Mouse (Mus musculus) hindbrain, embryonic 16.5 days (tissue): ENCODE measurements at regions not wholly inside any gene's neighbourhood (a gene's known extent, or its start where the extent isn't known, plus 50 kb on each side); places are given as distances from the start of the nearest gene placed in this dataset.
A peak's percentile ranks its signal among the peaks of the same experiment; 100 is the strongest.

Source experiments
- ATAC-seq: fragments of 200-750 bp; cut with Nextera tagmentation; 2 replicates; pipeline ENCODE4 v1.8.0; 2017; ENCODE audit warnings: moderate TSS enrichment, moderate library complexity
- H3K27ac ChIP-seq: fragments of 300-500 bp; sonication (generic); 2 replicates; pipeline ENCODE4 v1.5.1; 2014; ENCODE audit warnings: low read depth, mild to moderate bottlenecking, control low read depth, low read length, moderate library complexity
- H3K27me3 ChIP-seq: fragments of 300-500 bp; sonication (generic); replicated peaks from 2 replicates; pipeline ENCODE4 v1.6.1; 2014; ENCODE audit warnings: low read length; ENCODE audit not compliant: control insufficient read depth, insufficient read depth
- H3K36me3 ChIP-seq: fragments of 300-500 bp; sonication (generic); 2 replicates; pipeline ENCODE4 v1.6.1; 2014; ENCODE audit warnings: mild to moderate bottlenecking, low read length, moderate library complexity, mixed read lengths; ENCODE audit not compliant: control insufficient read depth, insufficient read depth
- H3K4me1 ChIP-seq: fragments of 300-500 bp; sonication (generic); 2 replicates; pipeline ENCODE4 v1.6.1; 2014; ENCODE audit warnings: low read depth, low read length; ENCODE audit not compliant: control insufficient read depth, insufficient read depth
- H3K4me2 ChIP-seq: fragments of 300-500 bp; sonication (generic); 2 replicates; pipeline ENCODE4 v1.6.1; 2014; ENCODE audit warnings: mild to moderate bottlenecking, low read length, control low read depth, moderate library complexity
- H3K4me3 ChIP-seq: fragments of 300-500 bp; sonication (generic); 2 replicates; pipeline ENCODE4 v1.5.1; 2014; ENCODE audit warnings: mild to moderate bottlenecking, low read length, control low read depth, moderate library complexity
- H3K9ac ChIP-seq: fragments of 300-500 bp; sonication (generic); 2 replicates; pipeline ENCODE4 v1.6.1; 2014; ENCODE audit warnings: low read depth, mild to moderate bottlenecking, control low read depth, low read length, moderate library complexity
- H3K9me3 ChIP-seq: fragments of 300-500 bp; sonication (generic); 2 replicates; pipeline ENCODE4 v1.6.1; 2014; ENCODE audit warnings: mild to moderate bottlenecking, low read length, moderate library complexity; ENCODE audit not compliant: control insufficient read depth
- WGBS: fragments of 180-500 bp; shearing (Covaris S2); extraction: QIAGEN DNeasy Blood & Tissue Kit; methylation state at CpG from one replicate; pipeline ENCODE4 v1.1.7; 2014; 5-methylcytosine and 5-hydroxymethylcytosine counted together

- Histone ChIP-seq H3K27ac (no peak overlapping the region), H3K9ac (no peak overlapping the region), H3K36me3 (no peaks in the 10 kb centered on the region), H3K4me2 (no peak overlapping the region), H3K27me3 (no peaks in the 10 kb centered on the region), H3K4me3 (no peak overlapping the region), H3K4me1 (peaks cover 3% of the 10 kb centered on the region; the same call in 1 of the 2 replicates), H3K9me3 (no peaks in the 10 kb centered on the region)
- WGBS: 51% methylated on average over 4 of the region's 4 CpGs
- ATAC-seq: no peak
Measured at GRCm38 (mm10) chr16:5713476-5713875, 171.7 kb upstream of the Rbfox1 start.

DNA sequence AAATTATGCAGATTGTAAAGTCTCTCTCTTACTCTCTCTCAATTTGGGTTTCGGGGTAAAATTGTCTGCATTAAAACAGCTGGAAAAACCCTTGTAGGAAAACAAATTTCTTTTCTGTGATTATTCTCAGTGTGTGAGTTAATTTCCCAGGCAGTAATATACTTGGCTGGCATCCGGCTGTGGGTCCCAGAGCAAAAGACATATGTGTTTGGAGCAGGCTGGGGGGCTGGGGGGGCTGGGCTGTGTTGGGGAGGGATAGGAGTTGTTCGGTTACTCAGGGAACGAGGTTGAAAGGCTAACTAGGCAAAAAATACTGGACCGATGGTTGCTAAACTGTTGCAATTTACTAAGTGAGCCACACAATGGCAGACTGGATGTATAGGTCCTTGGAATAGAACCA lies 175.3 kb upstream of the Rbfox1 start:
- H3K4me1 ChIP-seq: peaks cover 3% of the 10 kb centered on the region; the same call in 1 of the 2 replicates
- H3K27me3 ChIP-seq: no peaks in the 10 kb centered on the region
- H3K9me3 ChIP-seq: no peaks in the 10 kb centered on the region
- no peak overlapping the region for H3K4me3 ChIP-seq
- no peak overlapping the region for H3K9ac ChIP-seq
- 46% methylated on average over 5 of the region's 5 CpGs for WGBS
- H3K4me2 ChIP-seq: no peak overlapping the region
- H3K27ac ChIP-seq: no peak overlapping the region
- ATAC-seq: no peak
- no peaks in the 10 kb centered on the region for H3K36me3 ChIP-seq

GRCm38 (mm10) chr16:5700731-5701255 lies 184.4 kb upstream of the Rbfox1 start:
- peak; percentile 54; the same call in 1 of the 2 replicates for ATAC-seq
- H3K27me3 ChIP-seq: no peaks in the 10 kb centered on the region
- no peaks in the 10 kb centered on the region for H3K36me3 ChIP-seq
- H3K4me2 ChIP-seq: no peak overlapping the region
- no peak overlapping the region for H3K4me3 ChIP-seq
- WGBS: 47% methylated on average over 9 of the region's 9 CpGs
- no peaks in the 10 kb centered on the region for H3K9me3 ChIP-seq
- H3K9ac ChIP-seq: no peak overlapping the region
- no peak overlapping the region; the same call in 1 of the 2 replicates for H3K27ac ChIP-seq
- H3K4me1 ChIP-seq: no peaks in the 10 kb centered on the region; the same call in 1 of the 2 replicates

DNA sequence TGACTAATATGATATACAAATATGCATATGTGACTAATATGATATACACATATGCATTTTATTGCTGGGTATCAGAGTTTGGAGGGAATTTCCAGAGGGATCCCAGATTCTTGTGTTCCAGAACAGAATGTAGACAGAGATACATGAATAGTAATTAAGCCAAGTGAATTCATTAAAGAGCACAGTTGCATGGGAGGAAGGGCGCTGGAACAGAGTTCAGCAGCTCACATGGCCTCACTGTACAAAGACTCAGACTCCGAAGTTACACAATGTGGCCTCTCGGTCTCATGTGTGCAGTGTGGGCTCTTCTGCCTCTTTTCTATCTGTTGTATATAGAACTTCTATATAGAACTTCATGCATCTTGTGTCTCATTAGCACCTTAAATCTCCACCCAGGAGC lies 196.8 kb upstream of the Rbfox1 start:
- no peak overlapping the region for H3K4me2 ChIP-seq
- H3K27me3 ChIP-seq: no peaks in the 10 kb centered on the region
- no peaks in the 10 kb centered on the region for H3K4me1 ChIP-seq
- ATAC-seq: no peak
- H3K27ac ChIP-seq: no peak overlapping the region
- 80% methylated on average over 3 of the region's 3 CpGs for WGBS
- no peaks in the 10 kb centered on the region for H3K9me3 ChIP-seq
- no peak overlapping the region for H3K4me3 ChIP-seq
- H3K9ac ChIP-seq: no peak overlapping the region
- H3K36me3 ChIP-seq: no peaks in the 10 kb centered on the region

DNA sequence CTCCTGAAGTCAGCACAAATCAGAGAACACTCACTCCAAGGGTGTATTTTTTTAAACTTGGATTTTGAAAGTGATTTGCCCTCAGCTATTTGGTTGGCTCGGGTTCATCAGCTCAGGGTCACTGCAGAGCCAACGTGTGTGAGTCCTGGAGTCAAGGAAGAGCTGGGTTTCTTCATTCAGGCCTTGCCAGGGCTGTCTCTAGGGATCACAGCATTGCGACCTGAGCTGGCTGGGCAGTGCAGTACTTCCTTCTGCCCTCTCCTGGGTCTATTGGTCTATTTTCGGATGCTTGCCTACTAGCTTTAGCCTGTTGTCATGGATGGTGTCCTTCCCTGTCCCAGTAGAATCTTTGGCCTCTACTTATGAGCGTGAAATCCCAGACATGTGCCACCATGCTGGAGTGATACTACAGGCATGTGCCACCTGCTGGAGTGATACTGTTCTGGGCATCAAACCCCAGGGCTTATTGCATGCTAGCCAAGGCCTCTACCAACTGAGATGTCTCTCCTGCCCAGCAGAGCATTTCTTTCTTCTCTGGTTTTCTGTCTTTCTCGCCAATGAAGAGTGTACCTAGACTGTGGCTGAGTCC lies 211.7 kb upstream of the Rbfox1 start:
- WGBS: 66% methylated on average over 6 of the region's 6 CpGs
- Histone ChIP-seq H3K9me3 (no peaks in the 10 kb centered on the region), H3K9ac (no peak overlapping the region), H3K27ac (no peak overlapping the region; the same call in 1 of the 2 replicates), H3K27me3 (no peaks in the 10 kb centered on the region), H3K4me1 (peaks cover 8% of the 10 kb centered on the region), H3K36me3 (no peaks in the 10 kb centered on the region), H3K4me2 (no peak overlapping the region), H3K4me3 (no peak overlapping the region)
- ATAC-seq: peak; percentile 26; the same call in 1 of the 2 replicates

- H3K4me2 ChIP-seq: no peak overlapping the region
- H3K4me1 ChIP-seq: peaks cover 8% of the 10 kb centered on the region
- no peak overlapping the region for H3K4me3 ChIP-seq
- no peaks in the 10 kb centered on the region for H3K27me3 ChIP-seq
- peak; percentile 83 for ATAC-seq
- WGBS: 48% methylated on average over 4 of the region's 4 CpGs
- no peaks in the 10 kb centered on the region for H3K9me3 ChIP-seq
- peak overlapping the region; percentile 69; the same call in 1 of the 2 replicates for H3K27ac ChIP-seq
- no peaks in the 10 kb centered on the region for H3K36me3 ChIP-seq
- H3K9ac ChIP-seq: 0 out of 2 replicates have a peak overlapping the region, but pooled peaks have one; percentile 10
Measured at GRCm38 (mm10) chr16:5672871-5673270, 212.3 kb upstream of the Rbfox1 start.

GRCm38 (mm10) chr16:5668403-5668967 lies 216.7 kb upstream of the Rbfox1 start:
- ATAC-seq: 0 out of 2 replicates have a peak, but pooled peaks have one; percentile 40
- WGBS: 41% methylated on average over 4 of the region's 4 CpGs
- Histone ChIP-seq H3K27me3 (no peaks in the 10 kb centered on the region), H3K9me3 (no peaks in the 10 kb centered on the region), H3K9ac (no peak overlapping the region), H3K27ac (no peak overlapping the region), H3K4me2 (no peak overlapping the region), H3K4me3 (no peak overlapping the region), H3K4me1 (peaks cover 6% of the 10 kb centered on the region), H3K36me3 (no peaks in the 10 kb centered on the region)

GRCm38 (mm10) chr16:5661918-5662317 lies 223.2 kb upstream of the Rbfox1 start:
- Histone ChIP-seq H3K4me1 (no peaks in the 10 kb centered on the region; the same call in 1 of the 2 replicates), H3K4me2 (no peak overlapping the region), H3K27me3 (no peaks in the 10 kb centered on the region), H3K4me3 (no peak overlapping the region), H3K27ac (no peak overlapping the region), H3K36me3 (no peaks in the 10 kb centered on the region), H3K9ac (no peak overlapping the region), H3K9me3 (no peaks in the 10 kb centered on the region)
- ATAC-seq: peak; percentile 67
- WGBS: 64% methylated on average over 5 of the region's 5 CpGs

- Histone ChIP-seq H3K4me1 (no peaks in the 10 kb centered on the region), H3K4me2 (no peak overlapping the region), H3K4me3 (no peak overlapping the region), H3K27ac (no peak overlapping the region), H3K9ac (no peak overlapping the region), H3K36me3 (no peaks in the 10 kb centered on the region), H3K27me3 (no peaks in the 10 kb centered on the region), H3K9me3 (no peaks in the 10 kb centered on the region)
- no peak for ATAC-seq
- WGBS: 100% methylated on average over 1 of the region's 1 CpGs
Measured at GRCm38 (mm10) chr16:5651551-5651950, 233.6 kb upstream of the Rbfox1 start.
